Mouse (Mus musculus) brain, embryonic 14.5 days (tissue): ENCODE data around the gene 1700010B08Rik.

Experiments
- CTCF ChIP-seq: fragments of 200-500 bp; IDR thresholded peaks from 2 replicates; pipeline ENCODE4 v1.5.1; 2012; ENCODE audit warnings: inconsistent platforms, mild to moderate bottlenecking, moderate library complexity, borderline replicate concordance; ENCODE audit not compliant: insufficient read depth, insufficient read length; ENCODE audit errors: extremely low read depth
- POLR2A ChIP-seq: fragments of 200-500 bp; IDR thresholded peaks from 2 replicates; pipeline ENCODE4 v1.6.1; 2012; ENCODE audit warnings: mild to moderate bottlenecking, inconsistent platforms, borderline replicate concordance; ENCODE audit not compliant: poor library complexity, insufficient read depth, insufficient read length, severe bottlenecking; ENCODE audit errors: extremely low read depth

DNA sequence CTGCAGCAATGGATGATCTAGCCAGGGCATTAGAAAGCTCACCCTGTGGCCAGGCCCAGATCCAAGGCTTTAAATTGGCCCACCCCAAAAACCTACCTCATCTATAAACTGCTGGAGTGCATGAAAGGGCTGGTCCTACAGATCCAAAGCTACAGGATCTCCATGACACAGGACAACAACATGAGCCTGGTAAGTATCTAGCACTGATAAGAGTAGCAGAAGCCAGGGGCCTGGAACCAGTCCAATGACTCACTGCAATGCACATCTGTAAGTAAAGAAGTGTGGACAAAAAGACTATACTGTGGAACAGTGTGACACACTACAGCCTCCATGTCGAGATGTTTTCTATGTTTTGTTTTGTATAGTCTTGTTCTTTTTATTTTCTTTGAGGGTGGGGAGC is 45.7 kb upstream of the 1700010B08Rik start:
- TF ChIP-seq POLR2A (no peak), CTCF (no peak)
